Mouse (Mus musculus): ENCODE measurements around the gene Atp5b.
A peak's percentile ranks its signal among the peaks of the same experiment; 100 is the strongest.

The Atp5b gene

DNA sequence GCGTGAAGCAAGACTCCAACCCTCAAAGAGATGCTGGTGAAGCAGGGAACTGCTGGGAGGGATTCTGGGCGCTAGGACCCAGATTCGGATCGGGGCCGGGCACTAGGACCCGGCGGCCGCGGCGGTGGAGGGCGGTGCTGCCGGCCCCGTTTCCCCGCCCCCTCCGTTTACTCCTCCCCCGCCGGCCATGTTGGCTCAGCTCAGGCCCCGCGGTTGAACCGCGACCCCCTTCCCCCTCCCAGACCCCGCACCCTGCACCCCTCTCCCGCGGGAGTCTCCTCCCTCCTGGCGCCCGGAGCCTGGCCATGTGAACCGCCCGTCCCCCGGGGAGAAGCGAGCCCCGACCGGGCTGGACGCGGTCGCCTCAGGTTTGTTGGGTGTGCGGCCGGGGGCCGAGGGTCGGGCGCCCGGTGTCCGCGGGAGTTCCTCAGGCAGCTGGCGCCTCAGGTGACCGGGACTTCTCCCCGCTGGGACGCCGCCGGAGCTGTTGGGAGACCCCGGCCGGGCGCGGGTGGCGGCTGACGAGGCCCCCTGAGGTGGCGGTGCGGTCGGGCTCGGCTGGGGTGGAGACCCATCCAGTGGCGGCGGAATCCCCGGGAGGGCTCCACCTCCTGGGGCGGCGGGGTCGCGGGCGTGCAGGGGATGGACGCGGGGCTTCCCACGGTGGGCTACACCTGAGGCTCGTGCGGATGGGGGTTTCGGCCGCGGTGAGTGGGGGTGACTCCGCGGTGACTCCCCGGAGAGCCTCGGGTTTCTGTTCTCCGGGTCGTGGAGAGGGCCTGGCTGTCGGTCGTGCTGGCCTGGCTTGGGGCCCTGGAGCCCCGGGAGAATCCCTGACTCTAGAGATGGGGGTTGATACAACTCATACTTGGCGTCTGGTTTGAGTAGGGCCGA lies 13.9 kb downstream of the Atp5b start:
- peak; percentile 93 for DNase-seq (ENCODE audit: low read depth)

DNA sequence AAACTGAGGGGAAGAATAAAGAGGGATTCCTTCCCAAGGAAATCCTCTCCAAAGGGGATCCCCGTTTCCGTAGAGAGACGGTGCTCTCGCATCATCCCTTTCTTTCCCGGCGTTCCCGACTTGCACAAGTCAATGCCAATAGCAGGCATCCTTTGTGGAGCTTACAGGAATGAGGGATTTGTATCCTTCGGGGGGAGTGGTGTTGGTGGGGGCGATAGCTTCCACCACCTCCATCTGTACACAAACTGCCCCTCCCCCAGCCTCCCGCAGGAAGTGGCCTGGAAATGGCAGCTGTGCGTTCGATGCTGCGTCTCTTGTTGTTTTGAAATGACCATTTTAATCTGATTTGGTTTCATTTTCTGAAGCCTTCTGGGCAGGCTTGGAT lies 14.5 kb downstream of the Atp5b start:
- peak; percentile 85 for DNase-seq (ENCODE audit: low read depth)

DNA sequence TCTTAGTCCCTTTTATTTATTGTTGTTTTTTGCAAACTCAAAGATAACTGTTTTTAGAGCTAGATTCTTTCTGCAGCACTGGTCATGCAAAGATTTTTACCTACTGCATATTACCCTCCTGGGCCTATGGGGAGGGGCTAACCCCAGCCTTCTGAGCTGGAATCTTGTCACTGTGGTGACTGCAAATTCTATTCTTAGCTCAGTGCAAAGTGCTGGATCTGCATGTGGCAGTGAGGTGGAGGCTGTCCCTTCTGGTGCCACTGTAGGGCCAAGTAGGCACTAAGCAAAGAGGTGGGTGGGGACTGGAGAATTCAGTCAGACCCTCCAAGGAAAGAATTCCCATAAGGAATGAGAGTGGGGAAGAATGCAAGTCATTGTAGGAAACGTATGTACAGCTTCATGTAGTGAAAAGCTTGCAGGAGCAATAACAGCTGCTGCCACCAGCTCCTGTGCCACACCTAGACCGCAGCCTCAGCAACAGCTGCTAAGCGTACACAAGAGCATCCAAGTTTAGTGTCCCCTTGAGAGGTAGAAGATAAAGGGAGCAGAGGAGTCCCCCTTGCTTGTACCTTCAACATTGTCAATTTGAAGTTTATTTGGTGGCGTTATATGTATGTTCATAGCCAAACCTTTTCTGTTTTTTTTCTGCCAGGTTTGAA lies 27.2 kb downstream of the Atp5b start:
- DNase-seq (ENCODE audit: low read depth): no peak

DNA sequence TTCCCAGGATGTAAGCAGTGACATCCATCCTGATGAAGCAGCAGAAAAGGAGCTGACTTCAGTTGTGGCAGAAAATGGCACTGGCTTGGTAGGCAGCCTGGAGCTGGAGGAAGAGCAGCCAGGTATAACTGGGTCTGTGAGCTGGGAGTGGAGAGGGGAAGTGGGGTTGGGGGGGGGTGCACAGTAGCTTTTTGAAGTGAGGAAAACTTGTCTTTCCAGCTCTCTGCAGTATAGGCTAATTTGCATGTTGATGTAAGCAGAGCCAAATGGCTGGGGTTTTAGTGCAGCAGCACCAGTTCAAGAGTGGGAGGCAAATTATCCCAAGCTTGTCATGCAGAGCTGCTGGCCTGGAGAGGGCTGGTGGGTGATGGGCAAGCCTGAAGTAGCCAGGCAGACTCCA lies 28.2 kb downstream of the Atp5b start:
- DNase-seq (ENCODE audit: low read depth): no peak

DNA sequence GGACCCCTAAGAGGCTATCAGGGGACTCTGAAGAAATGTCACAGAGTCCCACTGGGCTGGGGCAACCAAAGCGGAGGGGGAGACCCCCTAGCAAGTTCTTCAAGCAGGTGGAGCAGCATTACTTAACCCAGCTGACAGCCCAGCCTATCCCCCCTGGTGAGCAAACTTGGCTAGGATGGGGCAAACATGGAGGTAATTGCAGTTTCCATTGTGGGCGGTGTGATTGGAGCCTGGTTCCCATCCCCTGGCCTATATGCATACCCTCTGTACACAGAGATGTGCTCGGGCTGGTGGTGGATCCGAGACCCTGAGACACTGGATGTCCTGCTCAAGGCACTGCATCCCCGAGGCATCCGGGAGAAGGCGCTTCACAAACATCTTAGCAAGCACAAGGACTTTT lies 40.8 kb downstream of the Atp5b start:
- no peak for DNase-seq (ENCODE audit: low read depth)

DNA sequence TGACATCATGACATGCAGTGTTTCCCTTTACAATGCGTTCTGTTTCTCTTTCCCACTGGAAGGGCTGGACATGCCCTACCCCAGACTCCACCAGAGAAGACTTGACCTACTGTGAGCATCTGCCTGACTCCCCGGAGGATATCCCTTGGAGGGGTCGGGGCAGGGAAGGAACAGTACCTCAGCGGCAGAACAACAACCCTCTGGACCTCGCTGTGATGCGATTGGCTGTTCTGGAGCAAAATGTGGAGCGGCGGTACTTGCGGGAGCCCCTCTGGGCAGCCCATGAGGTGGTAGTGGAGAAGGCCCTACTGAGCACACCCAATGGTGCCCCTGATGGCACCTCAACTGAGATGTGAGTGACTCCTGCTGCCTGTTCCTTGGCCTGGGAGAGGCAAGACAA lies 41.8 kb downstream of the Atp5b start:
- no peak for DNase-seq (ENCODE audit: low read depth)

DNA sequence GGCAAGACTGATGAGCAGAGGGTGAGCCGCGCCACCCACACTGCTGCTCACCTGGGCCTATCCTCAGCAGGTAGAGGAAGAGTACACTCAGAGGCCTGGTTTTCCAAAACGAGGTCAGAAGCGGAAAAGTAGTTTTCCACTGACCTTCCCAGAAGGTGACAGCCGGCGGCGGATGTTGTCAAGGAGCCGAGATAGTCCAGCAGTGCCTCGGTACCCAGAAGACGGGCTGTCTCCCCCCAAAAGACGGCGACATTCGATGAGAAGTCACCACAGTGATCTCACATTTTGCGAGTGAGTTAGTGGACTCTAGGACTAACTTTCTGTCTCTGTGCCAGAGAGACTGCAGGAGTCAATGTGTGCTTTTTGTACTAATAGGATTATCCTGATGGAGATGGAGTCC lies 42.9 kb downstream of the Atp5b start:
- DNase-seq (ENCODE audit: low read depth): no peak

DNA sequence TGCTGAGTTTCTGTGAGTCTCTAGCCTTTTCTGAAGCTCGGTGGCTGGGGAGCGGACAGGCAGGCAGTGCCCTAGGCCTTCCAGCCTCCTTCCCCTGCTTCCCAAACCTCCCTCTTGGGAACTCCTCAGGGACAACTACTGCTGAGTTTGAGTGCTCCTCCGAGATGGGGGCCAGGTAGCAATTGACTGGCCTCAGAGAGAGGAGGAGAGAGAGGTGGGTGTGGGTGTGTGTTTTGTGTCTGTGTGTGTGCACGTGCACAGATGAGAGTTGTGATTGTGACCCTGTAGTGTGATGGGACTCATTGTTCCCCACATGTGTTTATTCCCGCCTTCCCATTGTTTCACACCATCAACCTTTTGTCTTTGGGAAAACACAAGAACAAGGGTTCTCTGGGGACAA lies 44.4 kb downstream of the Atp5b start:
- DNase-seq (ENCODE audit: low read depth): no peak

DNA sequence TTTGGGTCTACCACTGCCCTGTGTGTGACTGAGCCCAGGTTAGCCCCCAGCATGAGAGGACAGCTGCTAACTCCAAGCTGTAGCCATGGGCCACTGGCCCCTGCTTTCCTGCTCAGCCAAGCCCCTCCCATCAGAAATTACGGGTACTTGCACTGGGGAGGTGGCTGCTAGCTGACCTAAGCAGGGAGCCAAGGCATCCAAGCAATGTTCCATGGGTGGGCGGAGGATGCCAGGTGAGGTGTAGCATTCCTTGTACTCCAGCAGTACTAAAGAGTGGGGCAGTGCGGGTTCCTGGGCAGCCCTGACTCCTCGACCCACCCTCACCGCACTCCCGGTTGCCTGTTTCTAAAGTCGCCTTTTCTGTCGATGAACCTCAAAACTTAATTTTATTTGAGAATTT lies 45.1 kb downstream of the Atp5b start:
- DNase-seq (ENCODE audit: low read depth): no peak

DNA sequence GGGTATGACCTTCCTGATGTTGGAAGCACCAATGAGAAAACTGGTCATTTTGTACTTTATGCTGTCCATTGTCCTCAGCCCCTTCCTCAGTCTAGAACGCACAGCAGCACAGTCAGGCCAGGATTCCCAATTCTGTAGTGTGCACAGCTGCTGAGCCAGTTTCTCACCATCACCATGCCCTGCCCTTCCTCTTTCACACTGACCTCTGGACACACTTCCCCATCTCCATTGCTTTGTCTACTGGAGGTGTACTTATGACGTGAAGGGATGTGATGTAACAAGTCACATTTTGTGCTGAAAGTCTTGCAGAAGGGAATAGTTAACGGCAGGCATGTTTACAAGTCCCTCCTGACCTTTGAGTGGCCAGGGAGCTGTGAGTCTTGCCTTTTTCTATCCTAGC lies 48.2 kb downstream of the Atp5b start:
- no peak for DNase-seq (ENCODE audit: low read depth)

DNA sequence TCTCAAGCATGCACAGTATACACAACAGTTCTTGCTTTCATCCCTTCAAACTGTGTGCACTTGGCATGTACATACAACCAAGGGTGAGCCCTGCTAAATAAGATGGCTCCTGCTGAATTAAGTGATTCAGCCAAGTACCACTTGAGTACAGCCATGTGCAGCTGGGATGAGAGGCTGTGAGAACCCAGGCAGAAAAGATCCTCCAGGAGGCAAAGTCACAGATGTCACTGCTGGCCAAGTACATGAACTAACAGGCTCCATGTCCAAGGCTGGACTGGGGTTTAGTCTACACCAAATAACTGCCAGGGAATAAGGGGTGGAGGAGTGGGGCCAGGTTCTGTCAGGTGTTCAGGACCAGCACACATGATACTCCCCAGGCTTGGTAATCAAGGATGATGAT lies 48.7 kb downstream of the Atp5b start:
- DNase-seq (ENCODE audit: low read depth): no peak

DNA sequence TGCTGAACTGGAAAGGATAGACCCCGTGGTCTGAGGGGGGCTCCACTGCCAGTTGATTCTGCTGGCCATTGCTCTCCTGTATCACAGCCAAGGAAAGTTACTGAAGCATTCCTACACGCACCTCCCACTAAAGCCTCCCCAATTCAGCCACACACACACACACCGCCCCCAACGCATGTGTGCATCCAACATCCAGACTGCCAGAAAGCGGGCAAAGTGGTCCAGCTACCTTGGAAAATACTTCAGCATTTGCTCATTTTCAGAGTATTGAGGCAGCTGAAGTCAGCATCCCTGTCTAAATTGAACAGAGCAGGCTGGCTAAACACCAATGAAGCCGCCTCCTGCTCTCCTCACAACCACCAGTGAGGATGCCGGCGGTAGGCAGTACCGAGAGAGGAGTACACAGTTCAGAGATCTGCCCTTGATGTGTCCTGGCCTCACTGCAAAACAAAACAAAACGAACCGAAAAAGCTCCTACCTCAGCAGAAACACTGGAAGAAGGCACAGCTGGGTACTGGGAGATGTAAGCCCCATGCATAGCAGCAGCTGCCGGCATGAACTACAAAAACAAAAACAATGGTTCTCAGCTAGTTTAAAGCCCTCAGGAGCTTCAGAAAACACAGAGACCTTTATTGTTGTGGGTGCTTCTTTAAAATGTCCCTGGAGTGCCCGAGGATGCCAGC lies 50.7 kb downstream of the Atp5b start:
- DNase-seq (ENCODE audit: low read depth): no peak

DNA sequence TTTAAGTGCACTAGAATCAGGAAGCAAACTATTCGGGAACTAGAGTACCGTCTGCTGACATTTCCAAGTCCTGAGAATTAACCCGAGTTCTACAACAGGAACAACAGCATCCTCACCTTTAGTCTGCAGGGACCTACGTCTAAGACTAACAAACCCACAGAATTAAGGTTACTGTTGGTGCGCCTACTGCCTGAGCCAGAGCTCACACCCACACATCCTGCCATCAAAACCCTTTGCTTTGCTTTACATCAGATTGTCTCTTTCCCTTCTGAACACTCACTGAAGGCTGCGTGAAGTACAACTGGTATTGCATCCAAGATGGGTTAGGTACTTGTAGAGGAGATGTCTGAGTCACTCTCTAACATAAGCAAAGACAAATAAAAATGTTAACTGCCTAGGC lies 52.3 kb downstream of the Atp5b start:
- peak; percentile 49 for DNase-seq (ENCODE audit: low read depth)
